Mouse (Mus musculus) heart, postnatal 0 days (tissue): ENCODE data around the gene Olfr750. TPM values are rescaled to one million over a fixed set of nuclear protein-coding genes. Genes with fewer than 3 reads are reported as not detected.

Experiments
- ATAC-seq: fragments of 200-750 bp; cut with Nextera tagmentation; 2 replicates; pipeline ENCODE4 v1.8.0; 2017; ENCODE audit warnings: low read depth, moderate number of reproducible peaks, moderate library complexity; ENCODE audit not compliant: insufficient read depth
- DNase-seq: peaks from one replicate; pipeline ENCODE4 v3.0.0-alpha.2; 2016; ENCODE audit warnings: low spot score
- H3K27ac ChIP-seq: fragments of 300-500 bp; sonication (generic); 2 replicates; pipeline ENCODE4 v1.5.1; 2014; ENCODE audit warnings: low read depth, mild to moderate bottlenecking
- H3K27me3 ChIP-seq: fragments of 300-500 bp; sonication (generic); 2 replicates; pipeline ENCODE4 v1.6.1; 2014; ENCODE audit warnings: low read length, mixed read lengths; ENCODE audit not compliant: control insufficient read depth, insufficient read depth
- H3K36me3 ChIP-seq: fragments of 300-500 bp; sonication (generic); replicated peaks from 2 replicates; pipeline ENCODE4 v1.6.1; 2014; ENCODE audit warnings: low read length, mixed read lengths; ENCODE audit not compliant: control insufficient read depth, insufficient read depth
- H3K4me1 ChIP-seq: fragments of 300-500 bp; sonication (generic); 2 replicates; pipeline ENCODE4 v1.6.1; 2014; ENCODE audit warnings: antibody characterized with exemption; ENCODE audit not compliant: control insufficient read depth, insufficient read depth
- H3K4me2 ChIP-seq: fragments of 300-500 bp; sonication (generic); 2 replicates; pipeline ENCODE4 v1.6.1; 2014; ENCODE audit warnings: low read depth, mild to moderate bottlenecking, low read length, moderate library complexity
- H3K4me3 ChIP-seq: fragments of 300-500 bp; sonication (generic); 2 replicates; pipeline ENCODE4 v1.5.1; 2014; ENCODE audit warnings: low read depth, low read length
- H3K9ac ChIP-seq: fragments of 300-500 bp; sonication (generic); replicated peaks from 2 replicates; pipeline ENCODE4 v1.6.1; 2014; ENCODE audit warnings: low read depth, low read length, mixed read lengths
- H3K9me3 ChIP-seq: fragments of 300-500 bp; sonication (generic); replicated peaks from 2 replicates; pipeline ENCODE4 v1.6.1; 2016; ENCODE audit warnings: low read length; ENCODE audit not compliant: control insufficient read depth
- CTCF ChIP-seq: IDR thresholded peaks from 2 replicates; pipeline ENCODE4 v1.5.1; 2016; ENCODE audit warnings: antibody characterized with exemption, control low read depth, low read depth
- EP300 ChIP-seq: IDR thresholded peaks from 2 replicates; pipeline ENCODE4 v1.6.1; 2016; ENCODE audit warnings: antibody characterized with exemption, low read depth
- WGBS: fragments of 180-500 bp; shearing (Covaris S2); extraction: QIAGEN DNeasy Blood & Tissue Kit; methylation state at CpG from one replicate; pipeline ENCODE4 v1.1.7; 2014; 5-methylcytosine and 5-hydroxymethylcytosine counted together
- polyA plus RNA-seq: library from polyadenylated mRNA; unstranded; fragments of >200 nt; fragmentation: Nextera tagmentation; extraction: Ambion mirVana; gene quantifications from 2 replicates; pipeline ENCODE4 v1.2.1, GENCODE M21; 2015
- total RNA-seq: library from RNA; depleted of rRNA; stranded (reverse); fragments of >200 nt; gene quantifications from 2 replicates; pipeline ENCODE4 v1.2.3, GENCODE M21; 2014; ENCODE audit warnings: low replicate concordance

Gene Olfr750
- total and polyA plus RNA-seq, 2 experiments from 2014 or later, result not detected

- Histone ChIP-seq H3K27me3 (no peaks in the 10 kb centered on the region), H3K27ac (no peak overlapping the region), H3K4me3 (no peak overlapping the region), H3K4me2 (no peak overlapping the region), H3K9me3 (no peaks in the 10 kb centered on the region), H3K9ac (no peak overlapping the region), H3K4me1 (no peaks in the 10 kb centered on the region), H3K36me3 (no peaks in the 10 kb centered on the region)
- WGBS, result 73% methylated on average over 13 of the region's 13 CpGs
- no peak for ATAC-seq
- TF ChIP-seq EP300 (no peak), CTCF (no peak)
- no peak for DNase-seq
Observed at GRCm38 (mm10) chr14:51054243-51055237, 19.7 kb downstream of the Olfr750 start.

GRCm38 (mm10) chr14:51053176-51053575 lies 21.1 kb downstream of the Olfr750 start:
- no peak overlapping the region for H3K4me2 ChIP-seq
- H3K9ac ChIP-seq, result no peak overlapping the region
- H3K9me3 ChIP-seq, result no peaks in the 10 kb centered on the region
- H3K4me3 ChIP-seq, result no peak overlapping the region
- WGBS, result 72% methylated on average over 5 of the region's 5 CpGs
- TF ChIP-seq EP300, result no peak
- TF ChIP-seq CTCF, result no peak
- no peak for ATAC-seq
- no peak for DNase-seq
- no peaks in the 10 kb centered on the region for H3K27me3 ChIP-seq
- no peaks in the 10 kb centered on the region for H3K36me3 ChIP-seq
- no peak overlapping the region for H3K27ac ChIP-seq
- H3K4me1 ChIP-seq, result no peaks in the 10 kb centered on the region

- no peaks in the 10 kb centered on the region for H3K4me1 ChIP-seq
- TF ChIP-seq CTCF (no peak), EP300 (no peak)
- H3K4me2 ChIP-seq, result no peak overlapping the region
- WGBS, result 46% methylated on average over 5 of the region's 5 CpGs
- H3K36me3 ChIP-seq, result no peaks in the 10 kb centered on the region
- ATAC-seq (no peak), DNase-seq (no peak)
- no peak overlapping the region for H3K4me3 ChIP-seq
- no peaks in the 10 kb centered on the region for H3K27me3 ChIP-seq
- no peak overlapping the region for H3K27ac ChIP-seq
- H3K9me3 ChIP-seq, result no peaks in the 10 kb centered on the region
- no peak overlapping the region for H3K9ac ChIP-seq
Observed at GRCm38 (mm10) chr14:51051941-51052340, 22.3 kb downstream of the Olfr750 start.

GRCm38 (mm10) chr14:51050063-51050462 lies 24.2 kb downstream of the Olfr750 start, which contains the start of gene Rnase11:
Gene Rnase11, minus strand, starts transcription at chr14:51050163.
- no peaks in the 10 kb centered on the region for H3K36me3 ChIP-seq
- H3K9me3 ChIP-seq, result no peaks in the 10 kb centered on the region
- no peak within 1 kb of the TSS for H3K4me3 ChIP-seq
- H3K4me2 ChIP-seq, result no peak within 1 kb of the TSS
- TF ChIP-seq CTCF (no peak), EP300 (no peak)
- WGBS, result 78% methylated on average over 2 of the region's 2 CpGs
- H3K4me1 ChIP-seq, result no peaks in the 10 kb centered on the region
- H3K27ac ChIP-seq, result no peak within 1 kb of the TSS
- ATAC-seq (no peak), DNase-seq (no peak)
- H3K27me3 ChIP-seq, result no peaks in the 10 kb centered on the region
- H3K9ac ChIP-seq, result no peak within 1 kb of the TSS

GRCm38 (mm10) chr14:51047846-51048245 lies 26.4 kb downstream of the Olfr750 start:
- H3K4me1 ChIP-seq, result no peaks in the 10 kb centered on the region
- ATAC-seq (no peak), DNase-seq (no peak)
- no peak overlapping the region for H3K4me2 ChIP-seq
- 26% methylated on average over 5 of the region's 5 CpGs for WGBS
- H3K36me3 ChIP-seq, result no peaks in the 10 kb centered on the region
- no peak for TF ChIP-seq EP300
- TF ChIP-seq CTCF, result no peak
- H3K9me3 ChIP-seq, result no peaks in the 10 kb centered on the region
- no peak overlapping the region for H3K4me3 ChIP-seq
- H3K27ac ChIP-seq, result no peak overlapping the region
- no peak overlapping the region for H3K9ac ChIP-seq
- no peaks in the 10 kb centered on the region for H3K27me3 ChIP-seq
